Mouse (Mus musculus) heart, embryonic 16.5 days (tissue): Measurements from ENCODE around the gene Rmnd5b. TPM values are rescaled to one million over a fixed set of nuclear protein-coding genes. Genes with fewer than 3 reads are reported as not detected.

ENCODE experiments used
- ATAC-seq: fragments of 200-750 bp; cut with Nextera tagmentation; replicated peaks from 2 replicates; pipeline ENCODE4 v1.8.0; 2017; ENCODE audit warnings: moderate number of reproducible peaks; ENCODE audit not compliant: insufficient read depth, low FRiP score; ENCODE audit errors: extremely low read depth
- H3K27ac ChIP-seq: fragments of 300-500 bp; sonication (generic); 2 replicates; pipeline ENCODE4 v1.5.1; 2014; ENCODE audit warnings: mild to moderate bottlenecking, low read length, control low read depth, moderate library complexity
- H3K27me3 ChIP-seq: fragments of 300-500 bp; sonication (generic); 2 replicates; pipeline ENCODE4 v1.6.1; 2014; ENCODE audit warnings: low read length, mixed read lengths; ENCODE audit not compliant: control insufficient read depth, insufficient read depth
- H3K36me3 ChIP-seq: fragments of 300-500 bp; sonication (generic); 2 replicates; pipeline ENCODE4 v1.6.1; 2014; ENCODE audit not compliant: control insufficient read depth, insufficient read depth
- H3K4me1 ChIP-seq: fragments of 300-500 bp; sonication (generic); 2 replicates; pipeline ENCODE4 v1.6.1; 2014; ENCODE audit warnings: low read length, mixed read lengths; ENCODE audit not compliant: control insufficient read depth, insufficient read depth
- H3K4me2 ChIP-seq: fragments of 300-500 bp; sonication (generic); 2 replicates; pipeline ENCODE4 v1.6.1; 2014; ENCODE audit warnings: low read depth, mild to moderate bottlenecking, control low read depth, low read length
- H3K4me3 ChIP-seq: fragments of 300-500 bp; sonication (generic); 2 replicates; pipeline ENCODE4 v1.5.1; 2014; ENCODE audit warnings: mild to moderate bottlenecking, control low read depth, low read length
- H3K9ac ChIP-seq: fragments of 300-500 bp; sonication (generic); 2 replicates; pipeline ENCODE4 v1.6.1; 2014; ENCODE audit warnings: low read length, control low read depth
- H3K9me3 ChIP-seq: fragments of 300-500 bp; sonication (generic); replicated peaks from 2 replicates; pipeline ENCODE4 v1.6.1; 2016; ENCODE audit warnings: low read length; ENCODE audit not compliant: control insufficient read depth
- WGBS: fragments of 180-500 bp; shearing (Covaris S2); extraction: QIAGEN DNeasy Blood & Tissue Kit; methylation state at CpG from one replicate; pipeline ENCODE4 v1.1.7; 2014; 5-methylcytosine and 5-hydroxymethylcytosine counted together
- polyA plus RNA-seq: library from polyadenylated mRNA; unstranded; fragments of >200 nt; fragmentation: Nextera tagmentation; extraction: Ambion mirVana; gene quantifications from 2 replicates; pipeline ENCODE4 v1.2.1, GENCODE M21; 2015

The Rmnd5b gene
- polyA plus RNA-seq, 1 experiment from 2014 or later: 37.1 TPM

DNA sequence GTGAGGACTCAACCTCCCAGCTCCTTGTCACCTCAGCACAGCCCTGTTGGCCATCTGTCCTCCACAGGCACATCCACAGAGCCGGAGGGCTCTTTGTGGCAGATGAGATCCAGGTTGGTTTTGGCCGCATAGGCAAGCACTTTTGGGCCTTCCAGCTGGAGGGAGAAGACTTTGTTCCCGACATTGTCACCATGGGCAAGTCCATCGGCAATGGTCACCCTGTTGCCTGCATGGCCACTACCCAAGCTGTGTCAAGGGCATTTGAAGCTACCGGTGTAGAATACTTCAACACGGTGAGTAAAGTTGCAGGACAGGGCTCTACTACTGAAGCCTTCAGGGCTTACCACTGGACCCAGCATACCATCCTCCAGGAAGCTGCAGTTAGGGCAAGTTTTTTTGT is 41.8 kb downstream of the Rmnd5b start:
- no peaks in the 10 kb centered on the region for H3K9me3 ChIP-seq
- peaks cover 3% of the 10 kb centered on the region; the same call in 1 of the 2 replicates for H3K4me1 ChIP-seq
- no peak overlapping the region for H3K27ac ChIP-seq
- H3K4me3 ChIP-seq: no peak overlapping the region
- H3K9ac ChIP-seq: no peak overlapping the region
- ATAC-seq: no peak
- no peak overlapping the region for H3K4me2 ChIP-seq
- peaks cover 77% of the 10 kb centered on the region for H3K36me3 ChIP-seq
- WGBS: 88% methylated on average over 6 of the region's 6 CpGs
- no peaks in the 10 kb centered on the region for H3K27me3 ChIP-seq

DNA sequence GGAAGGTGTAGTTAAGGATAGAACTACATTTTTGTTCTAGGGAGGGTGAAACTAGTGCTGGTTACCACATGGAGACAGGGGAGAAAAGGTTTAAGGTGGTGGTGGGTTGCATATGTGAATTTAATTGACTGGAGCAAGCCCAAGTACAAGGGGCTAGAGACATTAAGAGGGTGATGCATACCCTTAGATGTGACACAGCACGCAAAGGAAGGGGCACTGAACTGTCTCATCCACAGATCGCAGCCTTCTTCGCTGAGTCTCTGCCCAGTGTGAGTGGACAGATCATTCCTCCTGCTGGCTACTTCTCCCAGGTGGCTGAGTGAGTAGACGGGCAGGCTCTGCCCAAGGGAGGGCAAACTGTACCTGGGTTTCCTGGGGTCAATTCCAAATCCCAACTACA is 42.3 kb downstream of the Rmnd5b start:
- WGBS: 83% methylated on average over 4 of the region's 4 CpGs
- peaks cover 76% of the 10 kb centered on the region for H3K36me3 ChIP-seq
- no peaks in the 10 kb centered on the region for H3K27me3 ChIP-seq
- no peaks in the 10 kb centered on the region for H3K9me3 ChIP-seq
- no peak overlapping the region for H3K4me2 ChIP-seq
- no peak overlapping the region for H3K27ac ChIP-seq
- peaks cover 3% of the 10 kb centered on the region; the same call in 1 of the 2 replicates for H3K4me1 ChIP-seq
- ATAC-seq: no peak
- no peak overlapping the region for H3K9ac ChIP-seq
- H3K4me3 ChIP-seq: no peak overlapping the region

DNA sequence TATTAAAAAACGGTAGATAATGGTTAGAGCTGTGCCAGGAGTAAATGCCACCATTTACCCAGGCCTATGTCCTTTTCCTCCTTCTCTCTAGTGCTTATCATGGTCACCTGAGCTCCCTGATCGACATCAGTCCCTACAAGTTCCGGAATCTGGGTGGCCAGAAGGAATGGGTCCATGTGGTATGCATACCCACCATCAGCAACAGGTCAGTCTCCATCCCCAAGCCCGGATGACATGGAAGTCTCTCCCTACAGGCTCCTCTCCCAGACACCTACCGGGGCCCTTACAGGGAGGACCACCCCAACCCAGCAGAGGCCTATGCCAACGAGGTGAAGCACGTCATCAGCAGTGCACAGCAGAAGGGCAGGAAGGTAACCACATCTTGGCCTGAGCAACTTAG is 43.8 kb downstream of the Rmnd5b start:
- Histone ChIP-seq H3K4me3 (no peak overlapping the region), H3K9me3 (no peaks in the 10 kb centered on the region), H3K36me3 (peaks cover 77% of the 10 kb centered on the region), H3K4me2 (no peak overlapping the region), H3K4me1 (peaks cover 3% of the 10 kb centered on the region; the same call in 1 of the 2 replicates), H3K9ac (no peak overlapping the region), H3K27me3 (no peaks in the 10 kb centered on the region), H3K27ac (no peak overlapping the region)
- no peak for ATAC-seq
- 86% methylated on average over 7 of the region's 7 CpGs for WGBS

DNA sequence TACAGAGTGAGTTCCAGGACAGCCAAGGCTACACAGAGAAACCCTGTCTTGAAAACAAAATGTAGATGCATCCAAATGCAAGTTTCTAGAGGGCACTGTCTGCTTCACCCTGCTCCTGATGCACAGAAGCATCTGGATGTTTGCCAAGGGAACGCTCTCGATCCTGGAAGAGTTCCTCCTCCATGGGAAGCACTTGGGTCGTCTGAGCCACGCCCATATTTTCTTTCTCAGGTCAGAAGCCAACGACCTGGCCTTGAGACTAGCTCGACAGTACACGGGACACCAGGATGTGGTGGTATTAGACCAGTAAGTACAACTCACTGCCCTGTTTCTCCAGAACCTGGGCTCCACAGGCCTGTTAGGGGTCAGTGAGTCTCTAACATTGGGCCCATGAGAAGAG is 44.5 kb downstream of the Rmnd5b start:
- Histone ChIP-seq H3K27me3 (no peaks in the 10 kb centered on the region), H3K4me3 (no peak overlapping the region), H3K27ac (no peak overlapping the region), H3K36me3 (peaks cover 78% of the 10 kb centered on the region), H3K4me2 (no peak overlapping the region), H3K9ac (no peak overlapping the region), H3K9me3 (no peaks in the 10 kb centered on the region), H3K4me1 (peaks cover 3% of the 10 kb centered on the region; the same call in 1 of the 2 replicates)
- ATAC-seq: no peak
- 48% methylated on average over 7 of the region's 7 CpGs for WGBS

DNA sequence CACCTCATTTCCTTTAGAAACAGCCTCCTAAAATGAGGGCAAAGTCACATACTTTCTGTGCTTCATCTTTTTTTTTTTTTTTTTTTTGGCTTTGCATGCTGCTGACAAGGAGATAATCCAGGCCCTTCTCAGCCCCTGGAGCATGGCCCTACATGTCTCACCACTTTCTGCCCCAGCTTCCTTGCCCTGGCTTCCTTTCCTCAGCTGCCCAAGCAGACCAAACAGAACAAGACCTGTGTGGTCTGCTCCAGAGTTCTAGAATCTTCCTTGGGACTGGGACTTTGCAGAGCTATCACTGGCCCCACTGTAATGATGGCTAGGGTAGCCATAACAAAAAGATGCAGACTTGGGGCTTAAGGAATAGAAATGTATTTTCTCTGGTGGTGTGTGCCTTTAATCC is 45.7 kb downstream of the Rmnd5b start:
- Histone ChIP-seq H3K4me3 (no peak overlapping the region), H3K4me1 (peaks cover 13% of the 10 kb centered on the region), H3K36me3 (peaks cover 66% of the 10 kb centered on the region), H3K9me3 (no peaks in the 10 kb centered on the region), H3K4me2 (no peak overlapping the region), H3K9ac (no peak overlapping the region), H3K27ac (no peak overlapping the region), H3K27me3 (no peaks in the 10 kb centered on the region)
- ATAC-seq: no peak

DNA sequence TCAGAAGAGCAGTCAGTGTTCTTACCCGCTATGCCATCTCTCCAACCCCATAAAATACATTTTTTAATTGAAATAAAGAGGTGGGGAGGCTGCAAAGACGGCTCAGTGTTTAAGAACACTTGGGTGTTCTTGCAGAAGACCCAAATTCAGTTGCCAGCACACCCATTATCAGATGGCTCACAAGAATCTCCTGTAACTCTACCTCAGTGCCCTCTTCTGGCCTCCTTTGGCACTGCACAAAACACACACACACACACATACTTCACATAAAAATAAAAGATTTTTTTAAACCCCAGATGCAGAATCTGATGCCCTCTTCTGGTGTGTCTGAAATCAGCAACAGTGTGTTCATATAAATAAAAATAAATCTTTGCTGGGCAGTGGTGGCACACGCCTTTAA is 46.9 kb downstream of the Rmnd5b start:
- no peak overlapping the region for H3K9ac ChIP-seq
- 92% methylated on average over 3 of the region's 3 CpGs for WGBS
- no peaks in the 10 kb centered on the region for H3K27me3 ChIP-seq

DNA sequence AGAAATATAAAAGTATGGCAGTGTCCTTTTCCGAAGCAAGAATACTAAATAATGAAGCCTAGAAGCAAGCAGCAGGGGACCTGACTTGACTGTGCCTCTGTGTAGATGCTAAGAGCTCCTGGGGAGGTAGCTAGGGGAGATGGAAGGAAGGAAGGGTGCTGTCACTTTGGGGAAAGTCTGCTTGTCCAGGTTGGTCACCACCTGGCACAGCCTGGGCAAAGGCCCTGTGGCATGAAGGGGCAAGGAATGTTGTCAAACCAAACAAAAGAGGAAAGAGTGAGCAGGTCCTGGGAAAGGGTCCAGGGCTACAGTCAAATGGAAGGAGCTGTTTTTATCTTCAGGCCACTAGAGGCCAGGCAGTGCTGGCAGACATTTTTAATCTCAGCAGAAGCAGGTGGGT is 48.6 kb downstream of the Rmnd5b start:
- no peak overlapping the region for H3K27ac ChIP-seq
- no peaks in the 10 kb centered on the region for H3K27me3 ChIP-seq
- H3K9ac ChIP-seq: no peak overlapping the region
- no peak overlapping the region for H3K4me2 ChIP-seq
- peaks cover 21% of the 10 kb centered on the region for H3K4me1 ChIP-seq
- no peak for ATAC-seq
- no peaks in the 10 kb centered on the region for H3K9me3 ChIP-seq
- peaks cover 42% of the 10 kb centered on the region for H3K36me3 ChIP-seq
- WGBS: 100% methylated on average over 1 of the region's 1 CpGs
- no peak overlapping the region for H3K4me3 ChIP-seq

More for the DNA sequence above, 46.9 kb downstream of the Rmnd5b start:
- Histone ChIP-seq H3K9me3 (no peaks in the 10 kb centered on the region), H3K27ac (no peak overlapping the region), H3K4me2 (no peak overlapping the region), H3K4me1 (peaks cover 16% of the 10 kb centered on the region), H3K36me3 (peaks cover 59% of the 10 kb centered on the region), H3K4me3 (no peak overlapping the region)
- no peak for ATAC-seq

DNA sequence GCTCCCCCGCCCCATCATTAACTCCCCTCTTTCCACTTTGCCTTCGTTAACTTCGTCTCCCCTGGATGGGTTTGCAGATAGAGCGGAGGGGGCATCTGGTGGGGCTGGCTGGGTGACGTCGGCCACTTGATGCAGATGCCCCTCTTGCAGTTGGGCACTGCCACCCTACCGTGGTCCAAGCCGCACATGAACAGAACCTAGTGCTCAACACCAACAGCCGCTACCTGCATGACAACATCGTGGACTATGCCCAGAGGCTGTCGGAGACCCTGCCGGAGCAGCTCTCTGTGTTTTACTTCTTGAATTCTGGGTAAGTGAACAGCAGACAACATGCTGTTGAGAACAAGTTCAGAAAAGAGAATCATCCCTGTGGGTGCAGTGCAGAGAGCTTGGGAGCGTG is 49.3 kb downstream of the Rmnd5b start:
- Histone ChIP-seq H3K27ac (no peak overlapping the region), H3K36me3 (peaks cover 38% of the 10 kb centered on the region), H3K27me3 (no peaks in the 10 kb centered on the region), H3K9me3 (no peaks in the 10 kb centered on the region), H3K9ac (no peak overlapping the region), H3K4me1 (peaks cover 20% of the 10 kb centered on the region), H3K4me2 (no peak overlapping the region), H3K4me3 (no peak overlapping the region)
- WGBS: 91% methylated on average over 13 of the region's 13 CpGs
- ATAC-seq: no peak

DNA sequence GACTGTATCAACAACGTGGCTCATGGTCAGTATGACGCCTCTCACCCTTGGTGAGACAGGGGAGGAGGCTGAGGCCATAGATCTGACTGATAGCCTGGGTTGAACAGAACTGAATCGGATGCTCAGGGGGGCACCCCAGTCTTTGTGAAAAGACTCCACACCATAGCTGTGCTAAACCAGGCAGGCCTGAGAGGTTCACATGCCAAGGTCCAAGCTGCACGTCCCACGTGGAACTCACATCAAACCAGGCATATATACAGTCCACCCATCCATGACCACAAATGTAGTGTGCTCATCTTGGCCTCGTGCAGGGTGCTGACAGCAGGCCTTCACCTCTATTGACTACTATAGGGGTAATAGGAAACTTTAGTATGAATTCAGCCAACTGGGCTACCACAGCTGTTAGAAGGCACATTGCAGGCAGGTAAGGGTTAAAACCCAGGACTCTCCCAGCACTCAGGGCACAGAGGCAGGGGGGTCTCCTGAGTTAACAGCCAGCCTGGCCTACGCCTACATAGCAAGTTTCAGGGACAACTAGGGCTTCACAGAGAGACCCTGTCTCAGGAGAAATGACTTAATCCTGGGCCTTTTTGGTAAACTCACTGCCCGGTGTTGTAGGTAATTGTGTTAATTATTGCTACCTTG is 50.0 kb downstream of the Rmnd5b start:
- Histone ChIP-seq H3K9me3 (no peaks in the 10 kb centered on the region), H3K4me2 (peak overlapping the region; percentile 87), H3K27ac (peak overlapping the region; percentile 98), H3K27me3 (no peaks in the 10 kb centered on the region), H3K4me3 (peak overlapping the region; percentile 68), H3K4me1 (peaks cover 18% of the 10 kb centered on the region), H3K9ac (peak overlapping the region; percentile 89), H3K36me3 (peaks cover 34% of the 10 kb centered on the region)
- no peak for ATAC-seq
- 59% methylated on average over 8 of the region's 8 CpGs for whole genome bisulfite sequencing
